In the genomic region with DNA sequence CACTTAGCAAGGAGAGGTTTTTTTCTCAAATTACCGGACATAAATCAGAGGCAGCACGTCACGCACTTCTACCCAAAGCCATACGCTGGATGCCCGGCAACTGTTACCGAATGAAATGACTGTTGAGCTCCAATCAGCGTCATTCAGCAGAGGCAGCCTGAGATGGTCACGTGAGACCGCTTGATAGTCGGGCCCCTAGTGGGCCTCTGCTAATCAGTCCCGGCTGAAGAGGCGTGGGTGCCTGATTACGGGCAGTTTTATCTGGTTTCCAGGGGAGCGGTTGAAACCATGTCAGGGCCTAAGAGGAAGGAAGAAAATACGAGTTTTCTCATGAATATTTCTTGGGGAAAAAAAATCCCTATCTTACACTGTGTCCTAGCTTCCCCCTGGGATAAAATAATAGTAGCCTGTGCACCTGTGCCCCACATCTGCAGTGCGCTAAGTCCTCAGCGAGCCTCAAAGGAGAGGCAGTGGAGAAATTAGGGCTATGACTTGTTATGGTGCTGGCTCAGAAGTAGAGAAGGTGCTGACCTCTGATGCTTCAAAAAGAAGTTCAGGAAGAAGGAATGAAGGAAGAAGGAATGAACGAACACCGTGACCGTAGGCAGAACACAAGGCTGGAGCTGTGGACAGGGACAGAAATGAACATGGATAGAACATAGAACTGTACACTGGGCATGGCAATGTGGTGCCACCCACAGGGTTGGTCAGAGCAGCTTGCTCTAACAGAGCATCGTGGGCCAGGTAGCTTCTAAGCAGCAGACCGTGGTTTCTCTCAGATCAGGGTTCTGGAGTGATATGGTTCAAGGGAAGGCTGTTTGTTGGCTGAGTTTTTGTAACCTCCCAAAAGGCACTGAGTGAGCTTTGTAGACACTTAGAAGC, we compare ENCODE assay signal across 1 mouse cellular context.
TF ChIP-seq lines count a peak whose summit lies in the region.

No protein-coding gene starts in this region.

TF ChIP-seq in MEL, 35 proteins besides CTCF, POLR2A, EP300 and RAD21 (continued from another document):
- TF ChIP-seq ZC3H11A (IDR thresholded peaks at IDR 0.05; ENCODE audit: low read depth, low read length) (no peak), KAT2A (conservative IDR thresholded peaks at IDR 0.05; ENCODE audit: low read depth, low read length) (no peak), MEF2A (IDR thresholded peaks at IDR 0.05; ENCODE audit: extremely low read depth, insufficient replicate concordance, low read depth, low read length, poor library complexity, severe bottlenecking) (no peak), TCF12 (IDR thresholded peaks at IDR 0.05; ENCODE audit: low read depth, low read length) (peak; percentile 94), ZMIZ1 (IDR thresholded peaks at IDR 0.05; ENCODE audit: low read depth, low read length) (no peak), ZKSCAN1 (IDR thresholded peaks at IDR 0.05; ENCODE audit: low read depth, low read length) (no peak), CHD2 (IDR thresholded peaks at IDR 0.05; ENCODE audit: low read length) (no peak), MYB (IDR thresholded peaks at IDR 0.05; ENCODE audit: low read depth, low read length) (peak; percentile 90), NELFE (IDR thresholded peaks at IDR 0.05; ENCODE audit: low read depth, low read length) (no peak), MAFK (IDR thresholded peaks at IDR 0.05; ENCODE audit: borderline replicate concordance, low read depth, low read length) (no peak), MYC (IDR thresholded peaks at IDR 0.05; ENCODE audit: low read depth, low read length) (peak; percentile 68), SMC3 (IDR thresholded peaks at IDR 0.05; ENCODE audit: low read depth, low read length) (no peak), GABPA (IDR thresholded peaks at IDR 0.05; ENCODE audit: low read depth, low read length) (no peak), MAZ (IDR thresholded peaks at IDR 0.05; ENCODE audit: low read depth, low read length) (peak; percentile 71; the same call in 1 of the 2 replicates), NRF1 (IDR thresholded peaks at IDR 0.05; ENCODE audit: insufficient read depth, low read depth, low read length, poor library complexity, severe bottlenecking) (no peak), TBP (IDR thresholded peaks at IDR 0.05; ENCODE audit: low read depth, low read length) (no peak; the same call in none of the 2 replicates), USF1 (IDR thresholded peaks at IDR 0.05; ENCODE audit: low read depth, low read length) (peak; percentile 95)
TF ChIP-seq in MEL: peak in this region for 16.
